Mouse (Mus musculus) stomach, postnatal 0 days (tissue): Measurements from ENCODE around the gene A530016L24Rik. TPM values are rescaled to one million over a fixed set of nuclear protein-coding genes. Genes with fewer than 3 reads are reported as not detected.

Experiments
- ATAC-seq: fragments of 200-750 bp; cut with Nextera tagmentation; 2 replicates; pipeline ENCODE4 v1.8.0; 2017; ENCODE audit not compliant: low FRiP score, low TSS enrichment
- DNase-seq: peaks from one replicate; pipeline ENCODE4 v3.0.0-alpha.2; 2016; ENCODE audit warnings: low spot score
- H3K27ac ChIP-seq: fragments of 300-500 bp; sonication (generic); replicated peaks from 2 replicates; pipeline ENCODE4 v1.5.1; 2014; ENCODE audit warnings: mild to moderate bottlenecking, control low read depth
- H3K27me3 ChIP-seq: fragments of 300-500 bp; sonication (generic); 2 replicates; pipeline ENCODE4 v1.6.1; 2014; ENCODE audit warnings: low read length; ENCODE audit not compliant: control insufficient read depth, insufficient read depth
- H3K36me3 ChIP-seq: fragments of 300-500 bp; sonication (generic); 2 replicates; pipeline ENCODE4 v1.6.1; 2014; ENCODE audit warnings: low read length, mixed read lengths; ENCODE audit not compliant: control insufficient read depth, insufficient read depth
- H3K4me1 ChIP-seq: fragments of 300-500 bp; sonication (generic); replicated peaks from 2 replicates; pipeline ENCODE4 v1.6.1; 2014; ENCODE audit warnings: antibody characterized with exemption; ENCODE audit not compliant: control insufficient read depth, insufficient read depth
- H3K4me2 ChIP-seq: fragments of 300-500 bp; sonication (generic); replicated peaks from 2 replicates; pipeline ENCODE4 v1.6.1; 2014; ENCODE audit warnings: low read depth, mild to moderate bottlenecking, control low read depth, moderate library complexity
- H3K4me3 ChIP-seq: fragments of 300-500 bp; sonication (generic); 2 replicates; pipeline ENCODE4 v1.5.1; 2014; ENCODE audit warnings: low read depth, low read length, control low read depth
- H3K9ac ChIP-seq: fragments of 300-500 bp; sonication (generic); 2 replicates; pipeline ENCODE4 v1.6.1; 2014; ENCODE audit warnings: mild to moderate bottlenecking, low read length, control low read depth, mixed read lengths
- H3K9me3 ChIP-seq: fragments of 300-500 bp; sonication (generic); 2 replicates; pipeline ENCODE4 v1.6.1; 2016; ENCODE audit warnings: low read length; ENCODE audit not compliant: control insufficient read depth
- CTCF ChIP-seq: IDR thresholded peaks from 2 replicates; pipeline ENCODE4 v1.5.1; 2016; ENCODE audit warnings: antibody characterized with exemption, low read depth, mild to moderate bottlenecking, moderate library complexity
- EP300 ChIP-seq: optimal IDR thresholded peaks from 2 replicates; pipeline ENCODE3; 2016; ENCODE audit warnings: antibody characterized with exemption
- WGBS: fragments of 180-500 bp; shearing (Covaris S2); extraction: QIAGEN DNeasy Blood & Tissue Kit; methylation state at CpG from one replicate; pipeline ENCODE4 v1.1.7; 2014; 5-methylcytosine and 5-hydroxymethylcytosine counted together
- polyA plus RNA-seq: library from polyadenylated mRNA; unstranded; fragments of >200 nt; fragmentation: Nextera tagmentation; extraction: Ambion mirVana; gene quantifications from 2 replicates; pipeline ENCODE4 v1.2.1, GENCODE M21; 2015

A530016L24Rik gene
- polyA plus RNA-seq, 1 experiment from 2014 or later: not detected

GRCm38 (mm10) chr12:112516697-112517337 is 27.6 kb downstream of the A530016L24Rik start, which contains the start of gene Tmem179:
TSS of gene Tmem179 (minus strand) at chr12:112516747.
- DNase-seq: peak; percentile 53
- TF ChIP-seq EP300 (no peak), CTCF (no peak)
- Histone ChIP-seq H3K4me1 (no peaks in the 10 kb centered on the region; the same call in 1 of the 2 replicates), H3K9me3 (no peaks in the 10 kb centered on the region), H3K9ac (no peak within 1 kb of the TSS), H3K4me3 (no peak within 1 kb of the TSS), H3K4me2 (no peak within 1 kb of the TSS), H3K27ac (no peak within 1 kb of the TSS), H3K27me3 (no peaks in the 10 kb centered on the region), H3K36me3 (no peaks in the 10 kb centered on the region)
- WGBS: 12% methylated on average over 14 of the region's 14 CpGs
- peak; percentile 88 for ATAC-seq

- ATAC-seq (0 out of 2 replicates have a peak, but pooled peaks have one; percentile 27), DNase-seq (no peak)
- H3K4me1 ChIP-seq: no peaks in the 10 kb centered on the region; the same call in 1 of the 2 replicates
- H3K27ac ChIP-seq: no peak overlapping the region
- no peaks in the 10 kb centered on the region for H3K9me3 ChIP-seq
- no peak overlapping the region for H3K9ac ChIP-seq
- H3K27me3 ChIP-seq: no peaks in the 10 kb centered on the region
- TF ChIP-seq EP300 (no peak), CTCF (no peak)
- H3K36me3 ChIP-seq: no peaks in the 10 kb centered on the region
- H3K4me2 ChIP-seq: no peak overlapping the region
- 21% methylated on average over 4 of the region's 4 CpGs for WGBS
- H3K4me3 ChIP-seq: no peak overlapping the region
These were observed 28.9 kb downstream of the A530016L24Rik start for GRCm38 (mm10) chr12:112518105-112518504.

- H3K4me3 ChIP-seq: no peak overlapping the region
- no peak overlapping the region for H3K9ac ChIP-seq
- WGBS: 53% methylated on average over 4 of the region's 4 CpGs
- H3K36me3 ChIP-seq: no peaks in the 10 kb centered on the region
- H3K4me1 ChIP-seq: no peaks in the 10 kb centered on the region
- no peak overlapping the region for H3K27ac ChIP-seq
- H3K9me3 ChIP-seq: no peaks in the 10 kb centered on the region
- DNase-seq (no peak), ATAC-seq (no peak)
- no peak overlapping the region for H3K4me2 ChIP-seq
- TF ChIP-seq EP300 (no peak), CTCF (no peak)
- no peaks in the 10 kb centered on the region for H3K27me3 ChIP-seq
These were observed 44.5 kb downstream of the A530016L24Rik start for GRCm38 (mm10) chr12:112533758-112534157.

GRCm38 (mm10) chr12:112537233-112537632 is 48.0 kb downstream of the A530016L24Rik start:
- Histone ChIP-seq H3K4me1 (no peaks in the 10 kb centered on the region), H3K9ac (no peak overlapping the region), H3K27me3 (no peaks in the 10 kb centered on the region), H3K36me3 (no peaks in the 10 kb centered on the region), H3K4me2 (no peak overlapping the region), H3K4me3 (no peak overlapping the region), H3K9me3 (no peaks in the 10 kb centered on the region), H3K27ac (no peak overlapping the region)
- TF ChIP-seq EP300 (no peak), CTCF (no peak)
- WGBS: 79% methylated on average over 6 of the region's 6 CpGs
- DNase-seq: no peak
- no peak for ATAC-seq

- no peak overlapping the region for H3K4me3 ChIP-seq
- no peak overlapping the region for H3K9ac ChIP-seq
- H3K27me3 ChIP-seq: no peaks in the 10 kb centered on the region
- DNase-seq (no peak), ATAC-seq (no peak)
- TF ChIP-seq CTCF (no peak), EP300 (no peak)
- WGBS: 72% methylated on average over 9 of the region's 9 CpGs
- H3K4me1 ChIP-seq: no peaks in the 10 kb centered on the region
- no peaks in the 10 kb centered on the region for H3K36me3 ChIP-seq
- no peak overlapping the region for H3K27ac ChIP-seq
- H3K4me2 ChIP-seq: no peak overlapping the region
- H3K9me3 ChIP-seq: no peaks in the 10 kb centered on the region
These were observed 49.1 kb downstream of the A530016L24Rik start for GRCm38 (mm10) chr12:112538356-112538755.

- WGBS: 83% methylated on average over 7 of the region's 7 CpGs
These were observed 50.3 kb downstream of the A530016L24Rik start for GRCm38 (mm10) chr12:112539466-112539965.

More at GRCm38 (mm10) chr12:112539466-112539965, 50.3 kb downstream of the A530016L24Rik start:
- H3K4me1 ChIP-seq: no peaks in the 10 kb centered on the region
- H3K4me2 ChIP-seq: no peak overlapping the region
- H3K9me3 ChIP-seq: no peaks in the 10 kb centered on the region
- H3K27ac ChIP-seq: no peak overlapping the region
- H3K36me3 ChIP-seq: no peaks in the 10 kb centered on the region
- ATAC-seq (no peak), DNase-seq (no peak)
- H3K9ac ChIP-seq: no peak overlapping the region
- TF ChIP-seq CTCF: no peak
- TF ChIP-seq EP300: no peak
- H3K4me3 ChIP-seq: no peak overlapping the region
- H3K27me3 ChIP-seq: no peaks in the 10 kb centered on the region
